ENCODE assay signal across 8 mouse cellular contexts in the genomic region with DNA sequence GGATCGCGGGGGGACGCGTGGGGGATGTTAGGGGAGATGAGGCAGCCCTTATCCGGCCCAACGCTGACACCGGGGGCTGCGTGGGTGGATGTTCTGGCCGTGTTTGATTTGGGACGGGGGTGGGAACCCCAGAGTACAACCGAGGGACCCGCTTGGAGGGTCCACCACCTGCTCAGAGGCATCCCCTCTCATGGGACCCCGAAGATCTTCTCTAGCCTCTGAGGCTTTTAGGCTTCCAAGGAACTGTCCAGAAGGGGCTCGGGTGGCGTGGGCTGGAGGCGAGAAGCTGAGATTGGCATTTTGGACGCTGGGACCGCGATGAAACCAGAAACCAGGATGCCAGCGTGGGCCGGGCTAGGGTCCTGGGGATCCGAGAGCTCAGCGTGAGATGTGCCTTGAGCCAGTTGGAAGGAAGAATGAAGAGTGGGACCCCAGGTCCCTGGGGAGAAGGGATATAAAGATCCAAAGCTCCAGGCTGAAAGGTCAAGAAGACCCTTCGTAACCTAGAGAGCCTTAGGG. TPM values are rescaled to one million over a fixed set of nuclear protein-coding genes. Genes with fewer than 3 reads are reported as not detected.
DNase-seq lines count a peak whose midpoint lies in the region; ATAC-seq and TF ChIP-seq lines count a peak whose summit lies in the region.

No protein-coding gene starts in this region.

- TF ChIP-seq CTCF in embryonic fibroblast, embryonic 13.5 days (IDR thresholded peaks at IDR 0.05; ENCODE audit: borderline replicate concordance, insufficient read depth, low read length): no peak
- TF ChIP-seq CTCF in intestine, postnatal 0 days (IDR thresholded peaks at IDR 0.05; ENCODE audit: low read depth): no peak

- peak overlapping the region; percentile 91 for H3K4me3 ChIP-seq in kidney, embryonic 16.5 days (ENCODE audit: low read length)
- H3K4me3 ChIP-seq in embryonic fibroblast, embryonic 13.5 days (ENCODE audit: insufficient read depth, low read length): peak overlapping the region; percentile 75
- peak overlapping the region; percentile 93 for H3K4me3 ChIP-seq in intestine, postnatal 0 days (ENCODE audit: low read depth, low read length)
- peak overlapping the region; percentile 58 for H3K4me3 ChIP-seq in midbrain, embryonic 12.5 days
- peak overlapping the region; percentile 94 for H3K4me3 ChIP-seq in stomach, embryonic 16.5 days (replicated peaks; ENCODE audit: low read length)

- peak overlapping the region; percentile 94 for H3K4me2 ChIP-seq in kidney, embryonic 16.5 days (replicated peaks; ENCODE audit: low read depth, low read length)
- peak overlapping the region; percentile 97 for H3K4me2 ChIP-seq in intestine, postnatal 0 days (replicated peaks; ENCODE audit: low read depth)
- peak overlapping the region; percentile 85 for H3K4me2 ChIP-seq in midbrain, embryonic 12.5 days (replicated peaks)
- H3K4me2 ChIP-seq in stomach, embryonic 16.5 days (ENCODE audit: low read depth, low read length): peak overlapping the region; percentile 97

- H3K27ac ChIP-seq in kidney, embryonic 16.5 days (ENCODE audit: low read length): peak overlapping the region; percentile 94
- peak overlapping the region; percentile 95 for H3K27ac ChIP-seq in embryonic fibroblast, embryonic 13.5 days (ENCODE audit: insufficient read depth, low read length)
- H3K27ac ChIP-seq in intestine, postnatal 0 days (ENCODE audit: low read depth, low read length): peak overlapping the region; percentile 92
- H3K27ac ChIP-seq in midbrain, embryonic 12.5 days (replicated peaks): peak overlapping the region; percentile 91
- peak overlapping the region; percentile 96 for H3K27ac ChIP-seq in stomach, embryonic 16.5 days (ENCODE audit: low read length)

- TF ChIP-seq POLR2A in embryonic fibroblast, embryonic 13.5 days (IDR thresholded peaks at IDR 0.05; ENCODE audit: low read depth, low read length): no peak

- ATAC-seq in kidney, embryonic 16.5 days (ENCODE audit: low FRiP score, low TSS enrichment): peak; percentile 4; the same call in 1 of the 2 replicates
- no peak for ATAC-seq in intestine, postnatal 0 days
- peak; percentile 16; the same call in 1 of the 2 replicates for ATAC-seq in midbrain, embryonic 12.5 days (ENCODE audit: low FRiP score, low read depth)
- no peak for ATAC-seq in stomach, embryonic 16.5 days (ENCODE audit: insufficient read depth, low FRiP score)
- no peak for ATAC-seq in erythroid progenitor cell, adult 5-6 weeks (replicated peaks; ENCODE audit: low FRiP score, poor library complexity, severe bottlenecking)

- H3K9ac ChIP-seq in kidney, embryonic 16.5 days (replicated peaks; ENCODE audit: low read length): peak overlapping the region; percentile 78
- peak overlapping the region; percentile 69 for H3K9ac ChIP-seq in intestine, postnatal 0 days (ENCODE audit: low read depth, low read length)
- peak overlapping the region; percentile 78 for H3K9ac ChIP-seq in midbrain, embryonic 12.5 days (replicated peaks)
- H3K9ac ChIP-seq in stomach, embryonic 16.5 days (ENCODE audit: low read length): peak overlapping the region; percentile 87

- WGBS in kidney, embryonic 16.5 days: under 1% methylated on average over 24 of the region's 24 CpGs
- under 1% methylated on average over 24 of the region's 24 CpGs for WGBS in intestine, postnatal 0 days
- 1% methylated on average over 24 of the region's 24 CpGs for WGBS in midbrain, embryonic 12.5 days
- under 1% methylated on average over 24 of the region's 24 CpGs for WGBS in stomach, embryonic 16.5 days

- no peaks in the 10 kb centered on the region for H3K9me3 ChIP-seq in kidney, embryonic 16.5 days (ENCODE audit: low read length)
- no peaks in the 10 kb centered on the region for H3K9me3 ChIP-seq in intestine, postnatal 0 days (ENCODE audit: control insufficient read depth)
- H3K9me3 ChIP-seq in midbrain, embryonic 12.5 days: no peaks in the 10 kb centered on the region
- no peaks in the 10 kb centered on the region for H3K9me3 ChIP-seq in stomach, embryonic 16.5 days (replicated peaks; ENCODE audit: control insufficient read depth, low read length)

- no peaks in the 10 kb centered on the region for H3K27me3 ChIP-seq in kidney, embryonic 16.5 days (ENCODE audit: insufficient read depth, low read length)
- no peaks in the 10 kb centered on the region for H3K27me3 ChIP-seq in intestine, postnatal 0 days (replicated peaks; ENCODE audit: control insufficient read depth, insufficient read depth, low read length)
- H3K27me3 ChIP-seq in midbrain, embryonic 12.5 days: no peaks in the 10 kb centered on the region
- H3K27me3 ChIP-seq in stomach, embryonic 16.5 days (ENCODE audit: control insufficient read depth, insufficient read depth, low read length): no peaks in the 10 kb centered on the region

- H3K36me3 ChIP-seq in kidney, embryonic 16.5 days (ENCODE audit: insufficient read depth, low read length): no peaks in the 10 kb centered on the region
- H3K36me3 ChIP-seq in intestine, postnatal 0 days (ENCODE audit: control insufficient read depth, insufficient read depth): no peaks in the 10 kb centered on the region
- no peaks in the 10 kb centered on the region for H3K36me3 ChIP-seq in midbrain, embryonic 12.5 days
- H3K36me3 ChIP-seq in stomach, embryonic 16.5 days (ENCODE audit: control insufficient read depth, insufficient read depth, low read length): no peaks in the 10 kb centered on the region

- H3K4me1 ChIP-seq in kidney, embryonic 16.5 days (ENCODE audit: insufficient read depth, low read length): peaks cover 28% of the 10 kb centered on the region
- H3K4me1 ChIP-seq in embryonic fibroblast, embryonic 13.5 days (ENCODE audit: control insufficient read depth, insufficient read depth, low read length): peaks cover 3% of the 10 kb centered on the region; the same call in 1 of the 2 replicates
- H3K4me1 ChIP-seq in intestine, postnatal 0 days (replicated peaks; ENCODE audit: control insufficient read depth, insufficient read depth, low read length): no peaks in the 10 kb centered on the region
- H3K4me1 ChIP-seq in midbrain, embryonic 12.5 days: peaks cover 18% of the 10 kb centered on the region
- H3K4me1 ChIP-seq in stomach, embryonic 16.5 days (ENCODE audit: control insufficient read depth, insufficient read depth, low read length): peaks cover 12% of the 10 kb centered on the region

- no peak for DNase-seq in kidney, adult 18-20 months
- DNase-seq in Muller cell, postnatal 12 days (ENCODE audit: inconsistent ontology term): peak; percentile 53

RNA-seq across cellular contexts. Expression of a gene that starts 0.7 kb away (rescaled TPM):
- polyA plus RNA-seq in kidney, embryonic 16.5 days (2015; fragmentation: Nextera tagmentation; extraction: Ambion mirVana): 8.1 and 9.7 TPM in 2 replicates
- polyA plus RNA-seq in embryonic fibroblast, embryonic 13.5 days (2011; ENCODE audit: insufficient read length, low read depth, missing spikeins): 13.3 and 24.2 TPM in 2 replicates
- polyA plus RNA-seq in intestine, postnatal 0 days (2015; fragmentation: Nextera tagmentation; extraction: Ambion mirVana): 4.1 and 4.5 TPM in 2 replicates
- 9.2 and 10.4 TPM in 2 replicates for polyA plus RNA-seq in midbrain, embryonic 12.5 days (2016; fragmentation: Nextera tagmentation; extraction: Ambion mirVana)
- 5.7 TPM in 2 replicates for polyA plus RNA-seq in stomach, embryonic 16.5 days (2015; fragmentation: Nextera tagmentation; extraction: Ambion mirVana)
- total RNA-seq in erythroid progenitor cell, adult 5-6 weeks (2015; ENCODE audit: low replicate concordance): 9.4 and 10.1 TPM in 2 replicates
- total RNA-seq in erythroid progenitor cell, adult 5-6 weeks (2017; ENCODE audit: low replicate concordance): 4.4 and 6.0 TPM in 2 replicates

Comparison
In these comparisons a context has a peak if more than half of its experiments do, and no peak if none do; other contexts are left out.
1. ATAC-seq: peak in kidney, embryonic 16.5 days (single experiment) and midbrain, embryonic 12.5 days (single experiment); none in intestine, postnatal 0 days (single experiment), stomach, embryonic 16.5 days (single experiment) and erythroid progenitor cell, adult 5-6 weeks (single experiment).
2. Peak in every context shown above with its lines, with median percentiles within 50 percentile points of each other: H3K27ac ChIP-seq, H3K4me2 ChIP-seq, H3K4me3 ChIP-seq and H3K9ac ChIP-seq.